Mouse (Mus musculus) limb, embryonic 15.5 days (tissue): ENCODE data around the gene Kbtbd3. TPM values are rescaled to one million over a fixed set of nuclear protein-coding genes. Genes with fewer than 3 reads are reported as not detected.
A peak's percentile ranks its signal among the peaks of the same experiment; 100 is the strongest.

ENCODE experiments used
- ATAC-seq: fragments of 200-750 bp; cut with Nextera tagmentation; 2 replicates; pipeline ENCODE4 v1.8.0; 2017; ENCODE audit warnings: low read depth, moderate TSS enrichment; ENCODE audit not compliant: insufficient number of reproducible peaks, low FRiP score, low TSS enrichment
- H3K27ac ChIP-seq: fragments of 300-500 bp; sonication (generic); 2 replicates; pipeline ENCODE4 v1.5.1; 2015; ENCODE audit warnings: moderate library complexity, mild to moderate bottlenecking, inconsistent platforms
- H3K27me3 ChIP-seq: fragments of 300-500 bp; sonication (generic); 2 replicates; pipeline ENCODE4 v1.6.1; 2015; ENCODE audit warnings: inconsistent platforms
- H3K36me3 ChIP-seq: fragments of 300-500 bp; sonication (generic); 2 replicates; pipeline ENCODE4 v1.6.1; 2015; ENCODE audit warnings: inconsistent platforms
- H3K4me1 ChIP-seq: fragments of 300-500 bp; sonication (generic); 2 replicates; pipeline ENCODE4 v1.6.1; 2015; ENCODE audit warnings: inconsistent platforms
- H3K4me2 ChIP-seq: fragments of 300-500 bp; sonication (generic); 2 replicates; pipeline ENCODE4 v1.6.1; 2015; ENCODE audit warnings: mild to moderate bottlenecking, inconsistent platforms
- H3K4me3 ChIP-seq: fragments of 300-500 bp; sonication (generic); 2 replicates; pipeline ENCODE4 v1.5.1; 2015; ENCODE audit warnings: mild to moderate bottlenecking, inconsistent platforms
- H3K9ac ChIP-seq: fragments of 300-500 bp; sonication (generic); 2 replicates; pipeline ENCODE4 v1.6.1; 2015; ENCODE audit warnings: inconsistent platforms
- H3K9me3 ChIP-seq: fragments of 300-500 bp; sonication (generic); 2 replicates; pipeline ENCODE4 v1.6.1; 2016; ENCODE audit warnings: inconsistent platforms
- WGBS: fragments of 180-500 bp; shearing (Covaris S2); methylation state at CpG from one replicate; pipeline ENCODE4 v1.1.7; 2015; 5-methylcytosine and 5-hydroxymethylcytosine counted together
- microRNA-seq: library from miRNA; unstranded; fragments of <30 nt; microRNA quantifications from one replicate; pipeline ENCODE4, GENCODE M21; 2016
- polyA plus RNA-seq: library from polyadenylated mRNA; unstranded; fragments of >200 nt; fragmentation: Nextera tagmentation; extraction: Ambion mirVana; gene quantifications from 2 replicates; pipeline ENCODE4 v1.2.1, GENCODE M21; 2015

Gene Kbtbd3
- polyA plus RNA-seq, 1 experiment from 2014 or later = 6.8 TPM

DNA sequence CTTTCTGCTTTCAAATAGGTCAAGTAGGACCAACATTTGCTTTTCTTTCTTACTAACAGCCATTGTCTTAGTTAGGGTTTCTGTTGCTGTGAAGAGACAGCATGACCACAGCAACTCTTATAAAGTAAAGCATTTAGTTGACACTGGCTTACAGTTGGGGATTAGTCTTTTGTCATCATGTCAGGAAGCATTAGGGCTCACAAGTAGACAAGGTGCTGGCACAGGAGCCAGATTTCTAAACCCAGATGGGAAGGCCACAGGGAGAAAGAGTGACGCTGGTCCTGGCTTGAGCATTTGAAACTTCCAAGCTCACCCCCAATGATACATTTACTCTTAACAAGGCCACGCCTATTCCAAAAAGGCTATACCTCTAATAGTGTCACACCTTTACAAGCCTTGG lies 6.1 kb downstream of the Kbtbd3 start:
- no peak overlapping the region for H3K9ac ChIP-seq
- no peaks in the 10 kb centered on the region for H3K36me3 ChIP-seq
- peaks cover under 1% of the 10 kb centered on the region; the same call in 1 of the 2 replicates for H3K4me1 ChIP-seq
- no peaks in the 10 kb centered on the region for H3K27me3 ChIP-seq
- H3K9me3 ChIP-seq = no peaks in the 10 kb centered on the region
- WGBS = 85% methylated on average over 2 of the region's 2 CpGs
- no peak overlapping the region for H3K27ac ChIP-seq
- H3K4me2 ChIP-seq = no peak overlapping the region
- no peak overlapping the region for H3K4me3 ChIP-seq
- no peak for ATAC-seq

- Histone ChIP-seq H3K4me2 (no peak overlapping the region), H3K27ac (no peak overlapping the region), H3K27me3 (no peaks in the 10 kb centered on the region), H3K4me3 (no peak overlapping the region), H3K9me3 (no peaks in the 10 kb centered on the region), H3K36me3 (no peaks in the 10 kb centered on the region), H3K4me1 (no peaks in the 10 kb centered on the region), H3K9ac (no peak overlapping the region)
- 80% methylated on average over 6 of the region's 6 CpGs for WGBS
- no peak for ATAC-seq
These were observed 9.5 kb downstream of the Kbtbd3 start for GRCm38 (mm10) chr9:4318939-4319721.

DNA sequence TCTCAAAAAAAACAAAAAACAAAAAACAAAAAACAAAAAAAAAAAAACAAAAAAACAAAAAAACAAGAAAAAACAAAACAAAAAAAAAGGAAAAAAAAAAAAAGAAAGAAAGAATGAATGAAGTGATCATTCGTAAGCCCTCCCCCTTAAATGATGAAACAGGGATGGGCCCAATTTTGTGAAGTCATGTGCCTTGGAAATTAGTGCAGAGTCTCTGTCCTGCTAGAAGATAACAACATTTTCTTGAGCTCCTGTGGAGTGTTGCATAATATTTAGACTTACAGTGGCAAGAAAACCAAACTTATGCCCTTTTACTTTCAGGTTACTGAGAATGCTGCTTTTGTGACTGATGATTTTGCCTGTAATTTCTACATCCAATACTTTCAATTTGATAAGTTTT lies 43.5 kb downstream of the Kbtbd3 start:
- H3K9me3 ChIP-seq = no peaks in the 10 kb centered on the region
- H3K4me3 ChIP-seq = no peak overlapping the region
- no peaks in the 10 kb centered on the region for H3K36me3 ChIP-seq
- H3K27ac ChIP-seq = no peak overlapping the region
- H3K4me2 ChIP-seq = no peak overlapping the region
- no peak for ATAC-seq
- WGBS = 80% methylated on average over 1 of the region's 1 CpGs
- no peaks in the 10 kb centered on the region for H3K4me1 ChIP-seq
- H3K9ac ChIP-seq = no peak overlapping the region
- no peaks in the 10 kb centered on the region for H3K27me3 ChIP-seq

DNA sequence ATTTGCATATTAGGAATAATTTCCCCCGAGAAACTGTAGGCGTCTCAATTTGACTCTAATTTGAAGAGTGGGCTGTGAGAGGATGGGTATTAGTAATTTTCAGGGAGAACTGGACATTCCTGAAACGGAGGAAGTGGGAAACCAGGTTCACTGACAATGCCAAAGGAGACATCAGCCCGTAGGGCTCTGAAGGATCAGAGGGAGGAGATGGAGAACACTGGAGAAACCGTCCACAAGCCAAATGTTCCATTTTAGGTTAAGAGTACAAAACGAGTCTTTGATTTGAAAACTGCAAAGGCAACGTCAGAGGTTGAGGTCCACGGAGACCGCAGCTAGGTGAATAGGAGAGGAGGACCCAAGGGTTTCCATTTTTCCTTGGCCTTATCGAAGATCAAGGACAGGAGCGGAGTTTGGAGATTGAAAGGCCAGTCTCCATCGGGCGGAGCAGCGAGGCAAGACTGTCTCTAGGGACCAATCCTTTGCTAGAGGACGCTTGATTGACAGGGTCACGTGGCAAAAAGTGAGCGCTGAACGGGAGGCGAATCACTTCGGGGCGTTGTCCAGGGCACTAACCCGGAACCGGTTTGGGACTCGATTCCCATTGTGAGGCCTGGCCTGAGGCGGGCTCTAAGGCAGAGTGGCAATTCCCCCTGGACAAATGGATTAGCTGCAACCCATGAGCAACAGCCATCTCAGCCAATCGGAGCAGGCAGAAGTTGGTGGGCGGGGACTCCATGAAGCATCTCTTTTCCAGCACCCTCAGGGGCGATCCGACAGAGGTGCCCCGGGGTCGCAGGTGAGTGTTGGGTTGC lies 66.4 kb downstream of the Kbtbd3 start, which contains the start of gene Msantd4:
Msantd4 (plus strand) TSS at position 735 of the 812 bp plus-strand sequence.
- no peaks in the 10 kb centered on the region for H3K4me1 ChIP-seq

GRCm38 (mm10) chr9:4376640-4377120 lies 67.0 kb downstream of the Kbtbd3 start:
- Histone ChIP-seq H3K27me3 (no peaks in the 10 kb centered on the region), H3K4me2 (peak overlapping the region; percentile 59), H3K36me3 (0 out of 2 replicates have a peak, but pooled peaks cover 3% of the 10 kb centered on the region), H3K9ac (peak overlapping the region; percentile 45; the same call in 1 of the 2 replicates), H3K4me1 (no peaks in the 10 kb centered on the region), H3K9me3 (no peaks in the 10 kb centered on the region), H3K4me3 (peak overlapping the region; percentile 79), H3K27ac (peak overlapping the region; percentile 77)
- WGBS = under 1% methylated on average over 15 of the region's 15 CpGs
- ATAC-seq = peak; percentile 62

More for the DNA sequence above, 66.4 kb downstream of the Kbtbd3 start, which contains the start of gene Msantd4:
- no peaks in the 10 kb centered on the region for H3K27me3 ChIP-seq
- peak within 1 kb of the TSS; percentile 79 for H3K4me3 ChIP-seq
- H3K4me2 ChIP-seq = peak within 1 kb of the TSS; percentile 59
- H3K9me3 ChIP-seq = no peaks in the 10 kb centered on the region
- peak; percentile 100 for ATAC-seq
- 0 out of 2 replicates have a peak, but pooled peaks cover 3% of the 10 kb centered on the region for H3K36me3 ChIP-seq
- H3K27ac ChIP-seq = peak within 1 kb of the TSS; percentile 77
- H3K9ac ChIP-seq = peak within 1 kb of the TSS; percentile 48
- WGBS = 2% methylated on average over 31 of the region's 31 CpGs

Small RNA genes lying within 50 kb of the gene (microRNA-seq; reads per million reads assigned to microRNA genes)
- not detected for gene Gm22195
- not detected for gene Gm23992

Other genes with a start within 250 kb of the Kbtbd3 start
- gene Aasdhppt, start 362 bp upstream of the Kbtbd3 start, polyA plus RNA-seq = 32.2 and 34.3 TPM in 2 replicates
- gene Msantd4, start 66.7 kb downstream of the Kbtbd3 start, polyA plus RNA-seq = 34.9 and 36.0 TPM in 2 replicates